Mouse (Mus musculus): ENCODE data around the gene Mrps17.
A peak's percentile ranks its signal among the peaks of the same experiment; 100 is the strongest.
"Not testable (repeated sequence)": the region's sequence is repeated elsewhere in the genome, so short reads cannot be mapped to it uniquely, and the experiment has no call there.

Gene Mrps17

DNA sequence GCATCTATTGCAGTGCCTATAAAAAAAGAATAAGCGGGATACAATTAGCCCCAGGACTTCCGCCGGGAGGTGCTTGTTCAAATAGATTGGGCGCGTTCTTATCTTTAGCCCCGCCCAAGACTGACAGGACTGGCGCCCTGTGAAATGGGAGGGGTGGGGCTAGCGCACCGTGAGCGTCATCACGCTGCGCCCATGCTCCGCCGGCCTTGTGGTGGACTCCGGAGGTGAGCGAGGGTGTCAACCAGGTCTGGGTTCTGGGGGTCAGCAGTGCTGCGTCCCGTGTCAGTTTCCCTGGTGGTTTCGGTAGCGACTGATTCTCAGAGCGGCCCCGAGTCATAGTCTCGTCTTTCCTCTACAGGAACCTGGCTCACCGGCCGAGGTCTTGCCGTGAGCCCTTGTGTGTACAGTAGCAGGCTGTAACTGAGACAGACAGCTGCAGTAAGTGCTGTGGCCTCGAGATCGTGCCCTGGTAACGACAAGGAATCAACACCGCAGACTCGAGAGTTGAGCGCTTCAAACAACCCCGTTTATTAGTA is at the start of gene Mrps17:
Gene Mrps17, plus strand, starts transcription at position 172 of the 536 bp plus-strand sequence.
- peak; percentile 96 for DNase-seq

DNA sequence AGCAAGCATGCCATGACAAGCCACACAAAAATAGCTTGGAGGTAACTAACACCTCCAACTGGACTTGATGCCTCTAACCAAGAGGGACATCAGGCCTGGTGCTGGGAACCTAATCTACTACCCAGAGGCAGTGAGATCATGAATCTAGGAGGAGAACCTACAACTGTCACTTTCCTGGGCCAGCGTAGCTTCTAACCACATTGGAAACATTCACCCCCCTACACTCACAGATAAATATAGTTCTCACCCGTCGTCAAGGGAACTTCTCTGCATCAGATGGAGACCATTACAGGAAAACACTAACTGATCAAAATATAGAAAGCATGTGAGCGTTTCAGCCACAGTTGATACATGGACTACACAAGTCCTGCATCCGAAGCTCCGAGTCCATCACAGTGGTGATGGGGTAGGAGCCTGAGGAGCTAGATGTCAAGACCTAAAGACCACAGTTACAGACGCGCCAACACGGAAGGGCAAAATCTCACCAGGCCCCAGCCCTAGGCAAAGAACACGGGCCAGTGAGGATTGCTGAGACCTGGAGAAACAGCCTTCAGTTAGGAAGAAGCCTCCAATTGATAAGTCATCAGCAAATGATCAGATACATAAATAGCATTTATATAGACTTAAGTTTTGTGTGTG is 48.9 kb upstream of the Mrps17 start:
- no peak for DNase-seq

DNA sequence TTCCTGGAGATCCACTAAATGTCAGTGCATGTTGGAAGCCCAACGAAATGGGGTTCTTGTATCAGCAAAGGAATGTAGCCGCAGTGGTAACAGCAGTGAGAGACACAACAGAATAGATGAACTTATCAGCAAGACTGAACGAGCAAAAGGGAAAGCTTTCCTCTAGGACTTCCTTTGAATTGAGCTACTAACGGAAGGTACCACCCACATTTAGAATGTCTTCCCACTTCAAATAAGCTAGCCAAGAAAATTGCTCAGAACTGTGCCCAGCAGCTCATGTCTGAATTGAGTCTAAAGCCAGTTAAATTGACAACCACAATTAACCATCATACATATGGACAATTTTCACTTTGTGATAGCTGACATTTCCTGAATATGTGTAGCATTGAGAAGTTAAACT is 47.4 kb upstream of the Mrps17 start:
- no peak for DNase-seq

DNA sequence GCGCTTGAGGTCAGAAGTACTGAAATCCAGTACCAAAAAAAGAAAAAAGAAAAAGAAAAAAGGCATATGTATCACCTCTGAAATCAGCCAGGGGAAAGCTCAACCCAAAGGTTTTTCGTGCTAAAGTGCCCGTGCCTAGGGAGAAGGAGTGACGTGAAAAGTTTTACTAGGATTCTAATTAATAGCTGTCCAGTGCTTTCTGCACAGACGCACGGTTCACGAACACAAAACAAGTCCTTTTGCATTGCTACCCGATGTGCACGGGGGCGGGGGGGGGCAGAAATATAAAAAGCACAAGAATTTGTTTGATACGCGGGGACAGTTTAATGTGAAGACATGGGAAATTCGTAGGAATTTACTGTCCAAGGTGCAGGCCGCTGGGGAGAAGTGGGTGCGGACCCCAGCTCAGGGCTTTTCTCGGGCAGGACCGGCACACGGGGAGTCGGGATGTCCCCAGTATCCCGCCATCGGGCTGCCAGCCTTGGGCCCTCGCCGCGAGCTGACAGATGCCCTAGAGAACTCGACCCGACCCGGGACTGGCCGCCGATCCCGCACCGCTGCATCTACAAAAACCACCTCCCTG is 45.8 kb upstream of the Mrps17 start:
- DNase-seq = no peak

DNA sequence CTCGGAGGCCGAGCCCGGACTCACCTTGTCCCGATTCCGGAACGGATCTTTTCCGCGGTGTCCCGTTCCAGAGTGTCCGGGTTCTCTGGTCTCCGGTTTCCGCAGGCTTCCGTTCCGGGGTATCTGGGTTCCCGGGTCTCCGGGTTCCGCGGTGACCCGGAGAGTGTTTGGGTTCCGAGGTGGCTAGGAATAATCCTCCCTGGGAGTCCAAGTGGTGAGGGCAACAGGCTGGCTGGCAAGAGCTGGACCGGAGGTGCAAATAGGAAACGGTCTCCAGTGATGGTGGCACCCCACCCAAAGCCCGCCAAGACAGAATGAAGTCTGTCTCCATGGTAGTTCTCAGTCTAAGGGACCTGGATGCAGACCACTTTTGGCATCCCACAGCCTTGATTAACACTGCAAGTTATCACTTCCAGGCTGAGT is 45.2 kb upstream of the Mrps17 start, which contains the start of gene Zfp11:
Gene Zfp11, minus strand, starts transcription at position 64 of the 423 bp plus-strand sequence.
- DNase-seq = peak; percentile 88

DNA sequence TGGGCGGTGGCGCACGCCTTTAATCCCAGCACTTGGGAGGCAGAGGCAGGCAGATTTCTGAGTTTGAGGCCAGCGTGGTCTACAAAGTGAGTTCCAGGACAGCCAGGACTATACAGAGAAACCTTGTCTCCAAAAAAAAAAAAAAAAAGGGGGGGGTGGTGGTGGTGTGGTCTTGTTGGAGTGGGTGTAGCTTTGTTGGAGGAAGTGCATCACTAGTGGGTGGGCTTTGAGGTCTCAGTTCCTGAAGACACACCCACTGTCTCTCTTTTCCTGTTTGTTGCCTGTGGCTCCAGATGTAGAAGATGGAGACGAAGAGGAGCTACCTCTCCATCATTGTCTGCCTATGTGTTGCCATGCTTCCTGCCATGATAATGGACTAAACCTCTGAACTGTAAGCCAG is 30.2 kb upstream of the Mrps17 start:
- not testable (repeated sequence) for DNase-seq

DNA sequence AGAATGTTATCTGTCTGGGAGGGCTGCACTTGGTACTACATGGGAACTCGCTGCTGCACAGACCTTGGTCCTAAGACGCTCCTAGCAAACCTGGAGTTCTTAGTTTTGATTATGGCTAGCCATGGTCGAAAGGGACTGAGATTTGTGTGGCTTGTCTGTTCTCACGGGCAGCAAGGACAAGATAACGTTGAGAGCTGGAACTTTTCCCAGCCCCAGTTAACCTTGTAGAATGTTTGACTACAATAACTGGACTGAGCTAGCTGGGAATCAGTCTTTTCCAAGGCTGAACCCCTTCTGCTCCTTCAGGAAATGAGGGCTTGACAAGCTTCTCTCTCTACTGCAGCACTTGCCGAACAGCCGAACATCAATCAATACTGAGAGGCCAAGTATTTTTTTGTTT is 27.7 kb upstream of the Mrps17 start:
- DNase-seq = no peak

DNA sequence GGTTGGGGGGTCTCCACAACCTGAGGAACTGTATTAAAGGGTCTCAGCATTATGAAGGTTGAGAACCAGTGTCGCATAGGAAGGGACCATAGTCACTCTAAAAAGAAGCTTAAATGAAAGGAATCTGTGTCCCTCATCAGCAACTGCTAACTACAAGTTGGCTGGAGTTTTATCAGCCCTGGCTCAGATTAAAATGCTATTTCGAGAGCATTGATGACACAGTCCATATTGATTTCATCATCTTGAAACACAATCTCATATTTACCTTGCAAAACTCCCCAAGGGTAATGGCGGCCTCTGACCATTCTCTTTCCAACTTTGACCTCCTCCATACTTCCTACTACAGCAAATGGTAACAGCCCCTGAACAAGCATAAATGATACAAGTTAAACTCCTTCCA is 24.8 kb upstream of the Mrps17 start:
- DNase-seq = no peak

DNA sequence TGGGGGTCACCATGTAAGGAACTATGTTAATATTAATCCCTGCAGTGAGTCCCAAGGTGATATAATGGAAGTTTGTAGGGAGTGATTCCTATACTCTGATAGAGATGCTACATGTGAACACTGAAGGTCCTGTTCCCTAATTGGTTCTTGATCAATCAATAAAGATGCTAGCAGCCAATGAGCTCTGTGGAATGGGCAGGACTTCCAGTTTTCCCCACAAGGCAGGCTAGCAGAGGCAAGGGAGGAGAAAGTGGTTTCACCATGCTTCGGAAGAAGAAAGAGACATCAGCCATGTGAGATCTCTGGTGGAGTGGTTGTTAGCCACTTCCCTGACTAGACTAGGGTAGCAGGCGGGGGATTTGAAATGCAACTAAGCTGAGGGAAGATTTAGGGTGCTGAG is 14.8 kb upstream of the Mrps17 start:
- no peak for DNase-seq

DNA sequence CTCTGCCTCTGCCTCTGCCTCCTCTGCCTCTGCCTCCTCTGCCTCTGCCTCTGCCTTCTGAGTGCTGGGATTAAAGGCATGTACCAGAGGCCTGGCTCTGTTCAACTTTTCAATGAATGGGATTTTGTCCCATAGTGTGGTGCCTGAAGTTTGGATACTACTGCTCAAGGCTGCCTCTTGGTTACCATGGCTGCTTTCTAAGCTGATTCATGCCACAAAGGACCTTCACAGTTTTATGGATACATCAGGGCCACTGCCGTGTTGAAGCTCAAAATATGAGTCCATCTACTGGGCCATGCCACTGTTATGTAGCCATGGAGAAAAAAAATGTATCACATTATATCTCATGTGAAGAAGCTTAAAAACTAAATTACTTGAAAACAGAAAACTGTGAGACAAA is 13.6 kb upstream of the Mrps17 start:
- no peak for DNase-seq

DNA sequence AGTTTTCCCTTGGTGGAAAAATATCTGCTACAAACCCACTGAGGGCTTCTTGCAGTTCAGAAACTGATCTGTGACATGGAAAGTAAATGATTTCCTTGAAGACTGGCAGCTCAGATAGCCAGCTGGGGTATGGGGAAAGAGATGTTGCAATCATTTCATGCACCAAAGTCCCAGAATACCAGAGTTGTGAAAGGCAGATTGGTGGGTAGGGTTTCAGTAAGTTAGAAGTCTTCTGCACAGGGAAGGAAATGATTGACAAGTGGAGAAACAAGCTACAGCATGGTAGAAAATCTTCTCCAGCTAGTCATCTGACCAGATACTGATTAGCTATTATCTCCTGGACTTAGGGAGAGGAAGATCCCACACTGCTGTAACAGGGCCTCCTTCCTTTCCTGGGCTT is 11.9 kb upstream of the Mrps17 start:
- DNase-seq = no peak

DNA sequence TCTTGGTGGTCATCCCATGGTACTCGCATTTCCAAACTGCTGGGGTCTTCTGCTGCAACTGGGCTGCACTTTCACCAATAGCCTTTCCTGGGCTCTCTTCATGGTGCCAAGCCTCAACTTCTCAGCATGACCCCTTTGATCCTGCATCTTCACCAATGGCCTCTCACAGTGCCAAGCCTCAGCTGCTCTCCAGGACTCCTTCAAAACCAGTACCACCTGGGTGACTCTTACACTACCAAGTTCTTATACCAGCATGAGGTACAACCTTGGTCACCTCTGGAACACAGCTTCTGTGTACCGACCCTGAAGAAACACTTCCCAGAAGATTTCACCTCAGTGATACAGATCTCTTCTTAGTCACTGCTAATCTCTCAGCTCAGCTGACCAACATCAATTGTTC is 6.9 kb upstream of the Mrps17 start, which contains the start of gene Sept14:
Gene Sept14, minus strand, starts transcription at position 101 of the 400 bp plus-strand sequence.
- DNase-seq = no peak

DNA sequence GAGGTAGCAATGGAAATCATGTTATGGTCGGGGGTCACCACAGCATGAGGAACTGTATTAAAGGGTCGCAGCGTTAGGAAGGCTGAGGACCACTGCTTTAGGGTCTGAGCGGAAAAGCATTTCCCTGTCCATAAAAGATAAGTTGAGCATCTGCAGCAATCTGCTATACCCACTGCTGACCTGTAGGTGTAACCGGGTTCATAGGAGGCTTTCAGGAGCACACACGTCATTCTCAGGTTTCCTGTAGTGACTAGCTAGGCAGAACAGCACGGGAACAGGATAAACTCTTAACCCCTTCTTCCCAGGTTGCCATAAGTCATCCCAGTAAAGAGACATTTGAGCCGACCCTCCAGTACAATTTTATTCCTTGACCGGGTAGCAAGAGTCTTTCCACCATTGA is 1.7 kb downstream of the Mrps17 start:
- no peak for DNase-seq

DNA sequence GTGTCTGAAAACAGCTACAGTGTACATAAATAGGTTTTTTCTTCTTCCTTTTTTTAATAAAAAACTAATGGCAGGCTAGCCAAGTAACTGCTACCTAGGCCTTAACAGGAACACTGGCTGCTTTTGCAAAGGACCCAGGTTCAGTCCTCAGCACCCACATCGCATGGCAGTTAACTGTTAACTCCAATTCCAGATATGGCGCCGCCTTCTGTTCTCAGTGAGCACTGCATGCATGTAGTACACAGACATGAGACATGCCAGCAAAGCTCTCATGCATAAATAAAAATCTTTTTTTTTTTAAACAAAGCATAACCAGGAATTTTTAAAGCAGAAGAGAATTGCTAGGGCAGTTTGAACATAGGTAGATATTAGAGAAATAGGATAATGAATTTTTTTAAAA is 4.9 kb downstream of the Mrps17 start:
- DNase-seq = no peak

DNA sequence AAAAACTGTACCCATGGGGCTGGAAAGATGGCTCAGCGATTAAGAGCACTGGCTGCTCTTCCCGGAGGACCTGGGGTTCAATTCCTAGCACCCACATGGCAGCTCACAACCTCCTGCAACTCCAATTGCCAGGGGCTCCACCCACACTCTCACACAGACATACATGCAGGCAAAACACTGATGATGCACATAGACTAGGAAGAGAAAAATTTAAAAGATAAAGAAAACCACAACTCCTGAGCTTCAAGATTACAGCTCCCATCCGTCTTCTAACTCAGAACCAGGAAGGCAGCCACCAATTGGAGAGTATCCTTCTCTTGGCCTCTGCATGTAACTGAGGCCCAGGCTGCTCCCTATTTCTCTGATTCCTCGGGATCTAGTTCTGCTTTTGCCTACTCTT is 9.0 kb downstream of the Mrps17 start:
- no peak for DNase-seq

DNA sequence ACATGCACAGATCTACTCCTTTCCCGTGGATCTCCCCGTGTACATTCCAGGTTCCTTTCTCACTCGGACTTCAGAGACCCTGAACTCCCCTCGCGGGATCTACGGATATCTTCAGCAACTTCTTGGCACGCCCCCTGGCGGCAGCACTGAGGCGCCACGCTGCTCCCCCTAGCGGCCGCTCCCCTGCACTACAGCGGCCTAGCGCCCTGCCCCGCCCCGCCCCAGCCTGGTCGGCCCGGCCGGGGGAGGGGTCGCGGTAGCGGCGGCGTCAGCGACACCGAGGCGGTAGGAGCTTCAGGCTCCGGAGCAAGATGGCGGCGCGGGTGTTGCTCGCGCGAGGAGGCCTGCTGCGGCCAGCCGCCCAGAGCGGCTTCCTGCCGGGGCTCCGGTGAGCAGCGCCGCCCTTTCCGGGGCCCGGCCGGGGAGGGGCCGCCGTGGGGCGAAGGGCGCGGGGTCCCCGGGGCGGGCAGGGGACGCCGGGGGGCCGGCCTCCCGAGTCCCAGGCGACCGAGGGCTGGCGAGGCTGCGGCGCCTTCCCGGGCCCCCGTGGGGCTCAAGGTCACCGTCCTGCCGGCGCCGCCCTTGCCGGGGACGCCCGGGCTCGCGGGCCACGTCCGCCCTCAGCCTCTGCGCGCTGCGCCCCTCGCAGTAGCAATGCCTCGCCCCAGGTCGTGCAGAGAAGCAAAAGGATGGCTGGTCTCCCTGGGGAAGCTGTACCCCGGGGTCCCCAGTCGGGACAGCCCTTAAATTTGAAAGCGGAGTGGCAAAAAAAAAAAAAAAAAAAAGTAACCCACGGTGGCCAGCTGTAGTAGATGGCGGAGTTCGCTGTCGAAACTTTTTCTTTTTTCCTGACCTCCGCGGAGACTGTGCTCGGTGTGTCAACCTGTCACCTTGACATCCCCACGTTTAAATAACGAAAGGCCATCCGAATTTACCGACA is 9.8 kb downstream of the Mrps17 start, which contains the start of gene Nipsnap2:
Gene Nipsnap2, plus strand, starts transcription at position 230 of the 940 bp plus-strand sequence.
- peak; percentile 91 for DNase-seq

DNA sequence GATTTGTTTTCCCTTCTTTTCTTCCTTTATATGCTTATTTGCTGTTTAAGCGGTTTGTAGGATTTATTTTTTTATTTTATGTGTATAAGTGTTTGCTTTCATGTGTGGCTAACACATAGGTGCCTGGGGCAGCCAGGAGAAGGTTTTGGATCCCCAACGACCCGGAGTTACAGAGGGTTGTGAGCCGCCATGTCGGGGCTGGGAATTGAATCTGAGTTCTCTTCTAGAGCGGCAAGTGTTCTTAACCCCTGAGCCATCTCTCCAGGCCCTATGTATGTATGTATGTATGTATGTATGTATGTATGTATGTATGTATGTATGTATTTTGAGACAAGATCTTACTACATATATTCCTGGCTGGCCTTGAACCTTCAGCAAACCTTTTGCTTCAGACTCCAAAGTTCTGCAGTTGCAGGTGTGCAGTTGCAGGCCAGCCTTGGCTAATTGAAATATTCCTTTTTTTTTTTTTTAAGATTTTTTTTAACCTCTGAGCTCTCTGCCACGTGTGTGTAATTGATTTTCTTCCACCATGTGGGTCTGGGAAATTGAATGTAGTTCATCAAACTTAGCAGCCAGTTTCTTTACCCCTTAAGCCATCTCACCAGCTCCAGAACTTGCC is 10.6 kb downstream of the Mrps17 start:
- no peak for DNase-seq

DNA sequence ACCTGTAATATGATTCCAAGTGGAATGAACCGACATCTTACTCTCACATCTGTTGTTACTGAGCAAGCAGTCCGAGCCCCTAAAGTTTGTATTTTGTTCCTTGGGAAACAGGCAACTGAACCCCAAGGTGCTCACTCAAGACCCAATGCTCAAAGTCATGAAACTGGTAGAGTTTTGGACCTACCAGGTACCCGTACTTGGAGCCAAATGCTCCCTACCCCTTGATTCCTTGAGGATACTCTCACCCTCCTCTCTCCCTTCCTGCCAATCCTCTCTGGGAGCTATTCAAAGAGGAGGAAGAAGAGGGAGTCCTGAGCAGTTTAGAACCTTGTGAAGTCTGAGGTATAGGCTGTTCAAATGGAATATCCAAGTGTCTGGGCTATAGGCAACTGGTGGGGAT is 11.5 kb downstream of the Mrps17 start:
- no peak for DNase-seq

DNA sequence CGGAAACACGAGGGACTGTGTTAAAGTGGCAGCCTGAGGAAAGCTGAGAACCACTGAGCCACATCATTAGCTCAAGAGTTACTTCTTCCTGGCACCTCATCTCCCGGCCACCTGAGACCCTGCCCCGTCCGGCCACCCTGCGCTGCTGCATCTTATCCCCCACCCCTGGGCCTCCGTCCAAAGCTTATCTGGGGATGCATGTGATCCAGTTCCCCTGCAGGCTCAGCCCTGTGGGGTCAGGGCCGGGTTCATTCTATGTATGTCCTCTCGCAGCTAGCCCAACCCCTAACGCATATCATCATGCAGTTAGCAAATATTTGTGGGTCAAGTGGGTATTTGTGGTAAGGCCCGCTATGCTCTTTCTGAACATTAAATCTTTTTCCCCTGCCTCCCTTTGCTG is 14.0 kb downstream of the Mrps17 start:
- DNase-seq = peak; percentile 17

DNA sequence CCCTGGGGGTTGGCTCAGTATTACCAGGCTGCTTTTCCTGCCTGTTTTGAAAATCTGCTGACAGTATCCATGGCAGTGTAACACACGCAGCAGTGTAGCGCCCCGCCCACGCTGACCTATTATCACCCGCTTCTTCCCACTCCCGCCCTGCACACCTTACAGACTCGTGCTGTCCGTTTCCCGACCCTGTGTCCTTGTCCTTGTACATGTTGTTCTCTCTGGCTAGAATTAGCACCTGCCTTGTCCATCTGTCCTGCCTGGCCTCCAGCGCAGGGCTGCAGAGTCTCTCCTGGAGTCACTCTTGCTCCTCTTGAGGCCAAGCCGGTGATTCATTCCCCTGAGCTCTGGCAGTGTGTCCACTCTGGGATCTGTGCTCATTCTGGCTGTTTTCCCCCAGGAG is 15.0 kb downstream of the Mrps17 start:
- DNase-seq = peak; percentile 19

DNA sequence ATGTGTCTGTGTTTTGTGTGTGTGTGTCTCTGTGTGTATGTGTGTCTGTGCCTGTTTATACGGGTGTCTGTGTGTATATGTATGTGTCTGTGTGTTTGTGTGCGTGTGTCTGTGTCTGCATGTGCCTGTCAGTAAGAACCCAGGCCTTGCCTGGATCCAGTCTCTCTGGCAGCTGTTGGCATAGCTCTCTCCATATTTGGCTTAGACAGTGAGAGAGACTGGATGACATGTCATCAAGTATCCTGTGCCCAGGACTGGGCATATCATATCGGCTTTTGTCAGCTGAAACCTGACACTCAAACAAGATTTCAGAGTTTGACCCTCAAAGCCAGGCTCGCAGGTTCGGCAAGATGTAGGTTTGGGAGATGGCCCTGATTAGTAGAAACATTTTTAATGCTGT is 15.7 kb downstream of the Mrps17 start:
- DNase-seq = no peak

DNA sequence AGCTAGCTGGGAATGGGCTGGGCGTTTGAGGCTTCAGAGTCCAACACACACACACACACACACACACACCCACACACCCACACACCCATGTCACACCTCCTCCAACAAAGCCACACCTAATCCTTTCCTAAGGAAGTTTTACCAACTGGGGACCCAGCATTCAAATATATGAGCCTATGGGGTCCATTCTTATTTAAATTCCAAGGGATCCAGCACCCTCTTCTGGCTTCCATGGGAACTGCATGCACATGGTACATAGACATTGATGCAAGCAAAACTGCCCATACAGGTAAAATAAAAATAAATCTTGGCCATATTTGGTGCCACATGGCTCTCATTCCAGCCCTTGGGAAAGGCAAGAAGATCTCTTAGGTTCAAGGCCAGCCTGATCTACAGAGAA is 25.7 kb downstream of the Mrps17 start:
- DNase-seq = peak; percentile 41
